Mouse (Mus musculus): Measurements from ENCODE around the gene Map9.
"Not testable (repeated sequence)": the region's sequence is repeated elsewhere in the genome, so short reads cannot be mapped to it uniquely, and the experiment has no call there.

Map9 gene

DNA sequence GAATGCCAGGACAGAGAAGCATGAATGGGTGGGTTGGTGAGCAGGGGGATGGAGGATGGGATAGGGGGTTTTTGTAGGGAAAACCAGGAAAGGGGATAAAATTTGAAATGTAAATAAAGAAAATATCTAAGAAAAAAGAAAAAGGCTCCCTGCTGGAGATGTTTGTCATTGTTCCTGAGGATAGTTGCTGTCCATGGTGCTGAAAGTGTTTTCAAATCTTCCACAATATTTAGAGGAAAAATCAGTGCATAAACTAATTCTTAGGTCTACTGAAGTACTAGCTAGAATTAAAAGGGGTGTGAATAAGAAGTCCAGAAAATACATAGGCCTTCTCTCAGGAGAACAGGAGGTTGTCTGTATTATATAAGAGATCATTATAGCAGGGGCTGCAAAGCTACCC, 54.6 kb downstream of the Map9 start:
- no peak for DNase-seq (ENCODE audit: low spot score)

DNA sequence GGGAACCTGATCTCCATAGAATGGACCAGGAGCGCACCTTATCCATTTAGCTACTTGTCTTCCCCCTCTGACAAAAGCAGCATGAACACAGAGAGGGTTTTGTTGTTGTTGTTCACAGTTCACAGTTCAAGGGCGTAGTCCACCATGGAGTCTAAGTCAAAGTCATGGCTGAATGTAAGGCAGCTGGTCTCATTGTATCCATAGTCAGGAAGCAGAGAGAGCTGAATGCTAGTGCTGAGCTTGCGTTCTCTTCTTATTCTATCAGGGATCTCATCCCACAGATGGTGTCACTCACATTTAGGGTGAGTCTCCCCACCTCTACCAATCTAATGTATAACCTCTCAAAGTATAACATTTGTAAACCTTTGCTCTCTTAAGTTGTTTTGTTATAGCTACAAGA, 60.1 kb downstream of the Map9 start:
- no peak for DNase-seq (ENCODE audit: low spot score)

DNA sequence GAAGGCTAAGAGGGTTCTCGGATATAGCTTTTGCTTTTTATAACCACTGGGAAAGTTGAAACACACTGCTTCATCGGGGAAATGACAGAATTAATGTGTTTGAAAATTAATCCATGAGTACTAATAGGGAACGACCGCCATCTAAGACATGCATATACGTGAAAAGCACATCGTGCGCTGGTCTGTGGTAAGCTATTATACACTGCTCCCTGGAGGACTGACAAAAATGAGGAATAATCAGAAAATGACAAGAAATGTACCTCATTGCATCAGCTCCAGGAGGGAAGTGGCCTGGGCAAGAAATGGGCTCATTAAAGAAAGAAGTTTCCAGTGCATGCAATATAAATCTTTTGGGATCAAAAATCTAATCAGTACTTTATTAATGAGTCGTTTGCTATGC, 77.5 kb downstream of the Map9 start:
- no peak for DNase-seq (ENCODE audit: low spot score)

DNA sequence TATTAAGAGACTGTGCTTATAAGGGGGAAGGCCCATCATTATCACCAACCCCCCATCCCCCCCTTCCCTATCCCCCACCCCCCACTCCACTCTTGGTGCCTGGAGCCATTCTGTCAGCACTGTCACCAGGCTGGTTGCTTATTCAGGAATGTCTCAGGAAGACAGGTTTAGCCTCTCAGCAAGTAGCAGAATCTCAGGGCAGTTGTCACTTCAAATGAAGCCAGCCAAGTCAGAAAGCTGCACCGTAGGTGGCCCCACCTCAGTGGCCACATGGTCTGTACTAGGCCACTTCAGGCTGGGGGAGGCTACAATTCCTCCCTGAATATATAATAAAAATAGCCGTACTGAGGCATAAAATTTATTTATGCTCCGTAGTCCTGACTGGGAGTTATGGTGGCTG, 83.1 kb downstream of the Map9 start:
- DNase-seq (ENCODE audit: low spot score): no peak

DNA sequence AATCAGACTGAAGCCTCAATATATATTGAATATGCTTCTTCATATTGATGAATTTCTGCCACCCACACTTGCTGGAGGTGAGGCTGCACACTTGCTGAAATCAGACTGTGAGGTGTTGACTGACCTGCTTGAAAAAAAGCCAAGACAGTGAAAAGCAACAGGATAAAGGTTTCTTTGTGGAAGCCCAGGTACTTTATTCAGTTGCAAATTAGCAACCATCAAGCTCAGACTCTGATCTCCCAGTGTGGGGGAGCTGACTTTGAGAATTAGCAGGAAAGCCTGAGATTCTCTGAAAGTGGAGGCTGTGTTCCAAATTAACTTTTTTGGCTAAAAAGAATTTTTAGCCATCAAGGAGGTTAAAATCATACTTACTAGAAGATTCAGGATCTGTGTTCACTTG, 83.8 kb downstream of the Map9 start:
- not testable (repeated sequence) for DNase-seq (ENCODE audit: low spot score)

All from urinary bladder, postnatal 14 days (tissue).